Mouse (Mus musculus) CD8-positive naive resting alpha-beta T cell, adult 2 months (primary cell): ENCODE data around the gene Ddx41.

ENCODE experiments used
- DNase-seq, 2 experiments: peaks; one replicate each; pipeline ENCODE4 v3.0.0; 2022; ENCODE audit warnings: low read depth in 2 of 2, low spot score in 2 of 2

Gene Ddx41

DNA sequence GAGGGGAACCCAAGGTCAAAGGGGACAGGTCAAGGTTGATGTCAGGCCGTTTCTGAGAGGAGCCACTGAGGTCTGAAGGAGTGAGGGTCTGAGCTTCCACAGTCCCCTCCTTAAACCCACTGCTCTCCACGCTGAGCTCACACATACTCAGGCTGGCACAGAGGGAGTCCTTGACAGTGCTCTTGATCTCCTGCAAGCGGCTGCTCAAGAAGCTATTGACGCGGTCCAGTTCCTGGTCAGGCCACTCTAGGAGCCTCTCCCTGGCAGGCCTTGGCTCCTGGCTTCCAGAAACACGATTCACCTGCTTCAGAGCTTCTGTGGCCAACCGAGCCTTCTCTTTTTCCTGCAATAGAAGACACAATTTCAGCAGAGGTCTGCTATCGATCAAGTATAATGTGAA is 7.0 kb upstream of the Ddx41 start:
- no peak for DNase-seq

- no peak for DNase-seq
Observed at GRCm38 (mm10) chr13:55542891-55543290, 6.4 kb upstream of the Ddx41 start.

DNA sequence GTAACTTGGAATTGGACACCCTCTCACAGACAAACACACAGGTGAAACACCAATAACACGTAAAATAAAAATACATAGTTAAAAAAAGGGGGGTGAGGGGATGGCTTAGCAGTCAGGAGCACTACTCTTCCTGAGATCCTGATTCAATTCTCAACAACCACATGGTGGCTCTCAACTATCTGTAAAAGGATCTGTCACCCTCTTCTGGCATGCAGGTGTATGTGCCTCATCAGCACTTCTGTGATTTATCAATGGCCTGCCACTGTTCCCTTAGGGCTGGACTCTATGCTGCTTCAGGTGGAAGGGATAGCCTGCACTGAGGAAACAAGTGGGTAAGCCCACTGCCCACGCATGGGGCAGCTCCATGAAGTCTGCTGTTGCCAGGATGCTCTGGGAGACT is 4.5 kb upstream of the Ddx41 start:
- DNase-seq, result peak in 1 of 2 experiments; percentile 28

DNA sequence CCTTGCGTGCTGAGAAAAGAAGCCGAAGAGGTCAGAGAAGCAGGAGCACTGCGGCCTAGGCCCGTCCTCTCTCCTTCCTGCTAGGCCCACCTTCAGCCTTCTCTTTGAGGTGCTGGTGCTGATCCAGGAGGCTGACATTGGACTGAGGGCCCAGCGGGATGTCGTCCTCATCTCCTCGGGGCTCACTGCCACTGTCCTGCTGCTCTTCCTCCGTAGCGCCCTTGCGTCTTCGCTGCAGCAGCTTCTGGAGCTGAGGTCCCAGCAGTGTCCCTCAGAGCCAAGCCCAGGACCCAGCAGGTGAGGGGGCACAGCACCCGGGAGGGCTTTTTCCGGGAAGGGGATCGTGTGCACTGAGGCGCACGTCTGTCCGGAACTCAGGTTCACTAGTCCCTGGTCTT is 663 bp downstream of the Ddx41 start:
- DNase-seq, result no peak

GRCm38 (mm10) chr13:55535191-55535590 is 1.3 kb downstream of the Ddx41 start:
- DNase-seq, result no peak

GRCm38 (mm10) chr13:55529198-55529915 is 7.1 kb downstream of the Ddx41 start, which contains the start of gene Dok3:
Gene Dok3, minus strand, starts transcription at chr13:55529296.
- DNase-seq, result no peak

- no peak for DNase-seq
Observed at GRCm38 (mm10) chr13:55527834-55528772, 8.4 kb downstream of the Ddx41 start.

DNA sequence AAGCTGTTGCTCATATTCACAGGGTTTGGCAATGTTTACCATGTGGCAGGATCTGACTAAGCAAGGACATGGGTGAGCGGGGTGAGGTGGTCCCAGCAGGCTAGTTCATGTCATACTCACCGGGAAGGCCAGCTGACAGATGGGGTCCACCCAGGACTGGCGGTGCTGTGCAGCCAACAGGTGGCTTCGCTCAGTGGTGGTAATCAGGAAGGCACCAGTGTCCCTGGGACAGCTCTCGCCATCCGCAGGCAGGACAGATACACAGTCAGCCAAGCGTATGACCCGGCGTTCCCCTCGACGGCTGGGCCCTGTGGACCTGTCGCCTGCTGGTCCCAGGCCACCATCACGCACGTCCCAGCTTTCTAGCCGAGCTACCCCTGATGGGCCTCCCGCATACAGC is 9.2 kb downstream of the Ddx41 start:
- DNase-seq, result no peak

DNA sequence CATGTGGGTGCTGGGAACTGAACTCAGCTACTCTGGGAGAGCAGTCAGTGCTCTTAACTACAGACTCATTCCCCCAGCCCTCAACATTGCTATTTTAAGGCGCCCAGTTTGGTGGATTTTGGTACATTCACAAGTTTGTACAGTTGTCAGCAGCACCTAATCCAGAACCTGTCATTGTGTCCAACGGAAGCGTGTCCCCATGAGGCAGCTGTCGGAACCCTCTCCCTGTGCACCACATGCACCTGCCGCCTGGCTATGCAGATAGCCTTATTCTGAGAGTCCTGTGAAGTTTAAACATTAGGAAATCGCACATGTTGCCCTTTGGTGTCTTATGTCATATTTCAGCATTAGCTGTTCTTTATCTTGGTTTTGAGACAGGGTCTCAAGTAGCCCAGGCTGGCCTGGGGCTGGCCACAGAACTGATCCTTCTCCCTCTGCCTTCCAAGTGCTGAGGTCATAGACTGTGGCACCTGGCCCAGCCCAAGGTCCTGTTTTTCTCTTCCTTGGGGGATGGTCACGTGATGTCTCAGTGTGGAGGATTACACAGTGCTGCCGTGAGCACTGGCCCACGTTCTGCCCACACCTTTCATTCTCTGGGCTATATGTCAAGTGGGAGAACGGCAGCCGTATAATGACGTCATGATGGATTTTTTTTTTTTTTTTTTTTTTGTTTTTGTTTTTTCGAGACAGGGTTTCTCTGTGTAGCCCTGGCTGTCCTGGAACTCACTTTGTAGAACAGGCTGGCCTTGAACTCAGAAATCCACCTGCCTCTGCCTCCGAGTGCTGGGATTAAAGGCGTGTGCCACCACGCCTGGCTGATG is 10.5 kb downstream of the Ddx41 start:
- no peak for DNase-seq

DNA sequence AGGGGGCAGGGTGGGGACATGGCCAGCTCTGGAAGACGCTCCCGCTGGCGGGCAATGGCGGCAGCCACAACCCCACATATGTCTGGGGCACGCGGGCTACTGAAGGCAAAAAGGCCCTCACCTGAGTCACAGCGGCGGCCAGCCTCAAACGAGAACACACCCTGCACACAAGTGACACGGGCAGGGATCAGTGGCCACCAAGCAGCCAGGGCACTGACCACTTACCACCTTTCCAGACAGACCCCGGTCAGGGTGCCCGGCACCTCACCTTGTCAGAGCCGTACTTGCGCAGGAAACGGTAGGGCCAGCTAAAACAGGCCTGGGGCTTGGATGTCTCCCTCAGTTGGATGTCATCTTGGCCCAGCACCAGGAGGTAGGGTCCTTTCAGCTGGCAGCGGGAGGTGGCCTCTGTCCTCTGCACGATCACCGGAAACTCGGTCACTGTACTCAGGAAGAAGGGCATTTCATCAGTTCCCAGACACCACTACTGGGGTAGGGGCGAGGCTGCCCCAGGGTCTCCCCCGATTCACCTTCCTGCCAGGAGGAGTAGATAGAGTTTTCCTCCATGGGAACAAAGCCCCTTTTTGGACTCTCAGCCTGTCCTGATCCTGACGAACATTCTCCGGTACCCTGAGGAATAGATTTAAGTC is 12.4 kb downstream of the Ddx41 start:
- DNase-seq, result no peak

- no peak for DNase-seq
Observed at GRCm38 (mm10) chr13:55523278-55523677, 13.2 kb downstream of the Ddx41 start.

GRCm38 (mm10) chr13:55522730-55523129 is 13.7 kb downstream of the Ddx41 start:
- DNase-seq, result no peak

- DNase-seq, result no peak
Observed at GRCm38 (mm10) chr13:55519606-55520005, 16.9 kb downstream of the Ddx41 start.

GRCm38 (mm10) chr13:55516955-55517354 is 19.5 kb downstream of the Ddx41 start:
- DNase-seq, result peak; percentile 87 to 91

DNA sequence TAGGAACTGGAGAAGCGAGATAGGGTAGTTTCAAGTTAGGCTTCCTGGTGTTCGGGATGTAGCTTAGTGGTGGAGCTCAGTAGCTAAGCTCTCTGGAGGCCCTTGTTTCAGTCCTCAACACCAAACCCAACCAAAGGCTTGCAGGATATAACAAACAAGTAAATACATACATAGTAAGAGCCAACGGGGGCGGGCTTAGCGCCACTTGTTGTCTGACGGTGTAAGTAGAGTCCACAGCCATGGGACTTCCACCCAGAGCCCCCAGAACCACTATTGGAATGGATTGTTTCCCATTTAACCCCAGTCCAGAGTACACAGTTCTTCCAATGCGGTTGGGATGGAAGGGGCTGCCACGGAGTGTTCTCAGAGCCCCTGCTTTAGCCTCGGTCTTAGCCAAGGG is 22.6 kb downstream of the Ddx41 start:
- DNase-seq, result no peak

GRCm38 (mm10) chr13:55513111-55513748 is 23.2 kb downstream of the Ddx41 start, which contains the start of gene Pdlim7:
Gene Pdlim7, minus strand, starts transcription at chr13:55513676.
- peak; percentile 79 to 87 for DNase-seq

- DNase-seq, result no peak
Observed at GRCm38 (mm10) chr13:55512379-55513031, 24.0 kb downstream of the Ddx41 start.

- no peak for DNase-seq
Observed at GRCm38 (mm10) chr13:55511492-55511861, 25.0 kb downstream of the Ddx41 start.

- DNase-seq, result no peak
Observed at GRCm38 (mm10) chr13:55510668-55511491, 25.6 kb downstream of the Ddx41 start.
